Mouse (Mus musculus) c-Kit-positive CD71-negative TER-119-negative erythroid progenitor cells, embryonic 14.5 days (primary cell): ENCODE measurements around the gene Olfr9.
"Not testable (repeated sequence)": the region's sequence is repeated elsewhere in the genome, so short reads cannot be mapped to it uniquely, and the experiment has no call there.

Experiments used
- DNase-seq: peaks from one replicate; pipeline ENCODE4 v3.0.0-alpha.2; 2013; ENCODE audit warnings: low read depth

The Olfr9 gene

GRCm38 (mm10) chr10:129004032-129004920 is 15.0 kb downstream of the Olfr9 start:
- DNase-seq: no peak

- DNase-seq: no peak
Observed at GRCm38 (mm10) chr10:129010288-129010841, 21.1 kb downstream of the Olfr9 start, which contains the start of gene Olfr763. Olfr763 (plus strand) TSS chr10:129010791.

- DNase-seq: not testable (repeated sequence)
Observed at GRCm38 (mm10) chr10:129011511-129011910, 22.3 kb downstream of the Olfr9 start.

GRCm38 (mm10) chr10:129014477-129014876 is 25.2 kb downstream of the Olfr9 start:
- no peak for DNase-seq

- DNase-seq: no peak
Observed at GRCm38 (mm10) chr10:129023319-129023718, 34.1 kb downstream of the Olfr9 start.

- DNase-seq: peak; percentile 37
Observed at GRCm38 (mm10) chr10:129026018-129026662, 36.9 kb downstream of the Olfr9 start.

GRCm38 (mm10) chr10:129028343-129028742 is 39.1 kb downstream of the Olfr9 start:
- no peak for DNase-seq

GRCm38 (mm10) chr10:129039796-129040195 is 50.6 kb downstream of the Olfr9 start, which contains the start of gene Olfr764-ps1:
Olfr764-ps1 (minus strand) TSS chr10:129039896.
- no peak for DNase-seq
